Mouse (Mus musculus) spleen, embryonic (tissue): ENCODE results near the gene Tmem238.

Experiments used
- CTCF ChIA-PET: fragments of 350-600 bp; sonication (Branson Sonifier 250); formaldehyde crosslinking; loops from one replicate; lab custom pipeline; 2022; lab: Charles Lee

The Tmem238 gene

DNA sequence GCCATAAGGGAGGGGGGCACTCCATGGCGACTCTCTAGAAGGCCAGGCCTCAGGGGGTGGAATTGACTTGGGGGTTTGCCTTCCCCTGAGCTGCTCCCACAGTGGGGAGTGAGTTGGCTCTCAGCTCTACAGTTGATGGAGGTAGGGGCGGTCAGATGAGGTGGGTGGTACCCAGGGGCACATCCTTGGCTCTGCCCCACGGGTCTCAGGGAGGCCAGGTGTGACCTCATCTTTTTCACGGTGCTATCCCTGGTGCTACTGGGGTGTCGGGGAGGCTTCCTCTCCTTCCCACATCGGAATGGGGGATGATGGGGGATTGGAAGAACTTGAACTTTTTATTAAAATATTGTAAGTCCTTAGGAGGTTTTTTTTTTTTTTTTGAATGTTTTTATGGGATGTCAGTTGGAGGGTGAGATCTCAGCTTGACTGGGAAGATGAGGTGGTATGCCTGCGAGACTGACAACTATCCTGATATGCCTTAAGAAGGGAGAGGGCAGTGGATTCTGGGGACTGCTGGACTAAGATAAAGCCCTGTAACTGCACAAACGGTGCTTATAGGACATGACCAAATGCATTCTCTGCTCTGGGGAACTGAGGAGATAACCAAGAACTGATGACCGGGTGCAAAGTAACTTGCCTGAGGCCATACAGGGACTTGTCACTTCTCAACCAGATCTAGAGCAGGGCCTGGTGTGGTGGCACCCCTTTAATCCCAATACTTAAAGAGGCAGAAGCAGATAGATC is 42.1 kb downstream of the Tmem238 start:
- CTCF ChIA-PET = interaction anchor here (0.6 kb wide), 1 partner anchor 309 kb away, joined by 3 read pairs; no protein-coding TSS in a partner anchor

DNA sequence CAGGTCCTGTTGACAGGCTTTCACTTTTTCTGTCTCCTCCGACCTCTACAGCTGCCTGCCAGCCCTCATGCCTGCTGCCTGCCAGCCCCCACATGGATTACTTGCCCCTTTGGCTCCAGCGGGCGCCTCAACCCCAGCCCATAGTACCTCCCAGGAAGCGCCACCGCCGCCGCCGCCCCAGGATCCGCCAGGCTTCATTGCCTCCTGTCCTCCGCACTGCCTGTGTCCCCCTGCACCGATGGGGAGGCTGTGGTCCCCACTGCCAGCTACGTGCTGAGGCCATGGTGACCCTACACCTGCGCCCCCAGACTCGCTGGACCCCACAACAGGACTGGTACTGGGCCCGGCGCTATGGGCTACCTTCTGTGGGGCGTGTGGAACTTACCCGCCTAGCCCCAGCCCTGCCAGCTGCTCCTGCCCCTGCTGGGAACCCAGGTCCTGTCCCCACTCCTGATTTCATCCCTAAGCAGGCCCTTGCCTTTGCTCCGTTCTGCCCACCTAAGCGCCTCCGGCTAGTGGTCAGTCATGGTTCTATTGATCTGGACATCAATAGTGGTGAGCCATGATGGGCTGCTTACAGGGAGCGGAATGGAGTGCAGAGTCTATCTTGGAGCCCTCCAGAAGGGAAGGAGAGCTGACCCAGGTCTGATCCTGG is 43.0 kb downstream of the Tmem238 start:
- CTCF ChIA-PET = no interaction called here

DNA sequence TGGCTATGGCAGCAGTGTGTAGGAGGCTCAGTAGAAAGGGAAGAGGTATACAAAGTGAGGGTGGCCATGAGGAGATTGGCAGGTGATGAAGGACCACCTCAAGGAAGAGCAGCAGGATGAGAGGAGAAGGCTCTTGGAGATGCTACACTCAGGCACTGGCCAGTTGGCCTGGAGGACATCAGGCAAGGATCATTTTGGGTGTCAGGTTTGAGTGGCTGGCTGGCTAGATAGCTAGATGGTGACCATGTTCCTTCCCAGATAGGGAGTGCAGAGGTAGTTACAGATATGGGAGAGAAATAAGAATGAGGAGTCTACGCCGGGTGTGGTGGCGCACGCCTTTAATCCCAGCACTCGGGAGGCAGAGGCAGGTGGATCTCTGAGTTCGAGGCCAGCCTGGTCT is 44.6 kb downstream of the Tmem238 start:
- CTCF ChIA-PET = no interaction called here

DNA sequence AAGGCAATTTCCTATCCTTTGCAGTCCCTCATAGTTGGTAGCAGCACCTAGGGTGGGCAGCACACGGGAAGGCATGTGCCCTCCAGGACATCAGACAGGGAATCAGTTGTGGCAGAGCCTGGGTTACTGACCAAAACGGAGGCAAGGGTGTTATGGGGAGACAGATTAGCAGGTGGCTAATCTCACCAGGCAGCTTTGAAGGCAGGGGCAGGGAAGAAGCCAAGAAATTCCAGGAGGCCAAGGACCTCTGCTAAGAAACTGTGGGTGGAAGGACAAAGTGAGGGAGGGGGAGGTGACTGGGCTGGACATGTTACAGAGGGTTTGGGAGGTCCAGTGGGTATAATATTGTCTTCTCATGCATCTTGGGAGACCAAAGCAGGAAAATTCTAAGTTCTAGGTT is 46.1 kb downstream of the Tmem238 start:
- CTCF ChIA-PET = no interaction called here

DNA sequence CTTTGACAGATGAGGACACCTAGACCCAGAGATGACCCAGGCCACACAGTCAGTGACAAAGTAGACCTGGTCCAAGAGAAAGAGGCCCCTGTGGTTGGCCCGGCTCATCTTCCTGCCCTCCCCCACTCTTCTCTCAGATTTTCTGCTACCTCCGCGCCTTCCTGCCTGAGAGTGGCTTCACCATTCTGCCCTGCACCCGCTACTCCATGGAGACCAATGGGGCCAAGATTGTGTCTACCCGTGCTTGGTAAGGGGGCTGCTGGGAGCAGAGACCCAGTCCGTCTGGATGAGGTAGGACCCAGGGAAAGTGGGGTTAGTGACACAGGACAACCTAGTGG is 47.0 kb downstream of the Tmem238 start:
- CTCF ChIA-PET = no interaction called here

DNA sequence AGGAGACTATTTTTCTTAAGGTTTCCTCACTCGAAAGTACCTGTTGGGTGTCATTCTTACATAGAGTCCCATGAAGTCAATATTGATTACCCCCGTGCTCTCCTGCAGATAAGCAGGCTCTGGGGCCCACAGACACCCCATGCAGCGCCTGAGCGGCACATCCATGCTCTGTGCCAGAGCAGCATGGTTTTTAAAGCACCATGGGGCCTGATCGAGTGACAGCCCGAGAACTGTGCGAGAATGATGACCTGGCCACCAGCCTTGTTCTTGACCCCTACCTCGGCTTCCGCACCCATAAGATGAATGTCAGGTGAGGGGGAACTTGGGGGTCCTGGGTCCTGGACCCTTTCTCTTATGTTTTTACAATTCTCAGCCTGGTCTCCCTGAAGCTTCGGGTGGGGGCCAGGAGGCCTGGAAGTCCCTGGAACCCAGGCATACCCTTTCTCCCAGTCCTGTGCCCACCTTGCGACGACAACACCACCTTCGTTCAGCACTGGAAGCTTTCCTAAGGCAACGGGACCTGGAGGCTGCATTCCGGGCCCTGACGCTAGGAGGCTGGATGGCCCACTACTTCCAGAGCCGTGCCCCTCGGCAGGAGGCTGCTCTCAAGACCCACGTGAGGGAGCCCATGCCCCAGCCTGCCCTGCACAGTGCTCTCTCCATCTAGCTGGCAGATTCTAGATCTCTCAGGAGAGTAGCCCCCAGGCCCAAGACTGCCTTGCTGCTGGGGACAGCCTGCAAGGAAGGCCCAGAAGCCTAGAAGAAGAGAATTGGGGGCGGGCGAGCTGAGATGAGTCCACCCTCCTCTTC is 47.6 kb downstream of the Tmem238 start:
- CTCF ChIA-PET = no interaction called here

DNA sequence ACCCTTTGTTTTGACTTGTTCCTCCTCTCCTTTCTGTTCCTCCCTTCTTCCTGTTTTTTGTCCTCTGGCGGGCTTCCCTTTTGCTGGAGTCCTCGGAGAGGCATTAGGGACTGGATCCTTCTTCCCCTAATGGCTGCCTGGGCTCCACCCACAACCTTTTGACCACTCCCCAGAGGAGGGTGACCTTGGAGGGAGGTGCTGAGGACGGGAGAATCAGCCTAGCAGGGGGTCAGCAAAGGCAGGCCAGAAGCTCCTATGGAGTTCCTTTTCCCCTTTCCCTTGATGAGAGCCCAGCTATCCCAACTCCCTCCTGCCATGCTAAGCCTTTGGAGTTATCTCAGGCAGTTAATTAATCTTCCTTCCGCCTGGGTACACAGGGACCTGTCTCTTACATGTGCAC is 48.3 kb downstream of the Tmem238 start:
- CTCF ChIA-PET = no interaction called here

DNA sequence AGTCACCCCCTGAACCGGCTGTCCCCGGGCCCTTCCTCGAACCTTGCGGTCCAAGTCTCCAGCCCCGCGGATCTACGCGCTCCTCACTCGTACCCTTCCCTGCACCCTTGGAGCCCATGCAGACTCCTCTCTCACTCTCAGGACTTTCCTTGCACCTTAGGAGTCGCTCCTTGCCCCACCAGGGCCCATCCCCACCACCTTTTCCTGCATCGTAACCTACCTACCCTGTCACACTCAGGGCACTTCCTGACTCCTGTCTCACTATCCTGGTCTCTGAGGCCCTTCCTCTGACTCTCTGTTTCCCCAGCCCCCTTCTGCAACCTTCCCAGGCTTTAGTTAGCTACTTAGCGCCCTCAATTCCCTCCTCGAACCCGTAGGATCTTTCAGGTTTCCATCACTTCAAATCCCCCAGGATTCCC is 49.1 kb downstream of the Tmem238 start:
- CTCF ChIA-PET = interaction anchor here (0.9 kb wide), 1 partner anchor 26 kb away, joined by 3 read pairs; no protein-coding TSS in a partner anchor

DNA sequence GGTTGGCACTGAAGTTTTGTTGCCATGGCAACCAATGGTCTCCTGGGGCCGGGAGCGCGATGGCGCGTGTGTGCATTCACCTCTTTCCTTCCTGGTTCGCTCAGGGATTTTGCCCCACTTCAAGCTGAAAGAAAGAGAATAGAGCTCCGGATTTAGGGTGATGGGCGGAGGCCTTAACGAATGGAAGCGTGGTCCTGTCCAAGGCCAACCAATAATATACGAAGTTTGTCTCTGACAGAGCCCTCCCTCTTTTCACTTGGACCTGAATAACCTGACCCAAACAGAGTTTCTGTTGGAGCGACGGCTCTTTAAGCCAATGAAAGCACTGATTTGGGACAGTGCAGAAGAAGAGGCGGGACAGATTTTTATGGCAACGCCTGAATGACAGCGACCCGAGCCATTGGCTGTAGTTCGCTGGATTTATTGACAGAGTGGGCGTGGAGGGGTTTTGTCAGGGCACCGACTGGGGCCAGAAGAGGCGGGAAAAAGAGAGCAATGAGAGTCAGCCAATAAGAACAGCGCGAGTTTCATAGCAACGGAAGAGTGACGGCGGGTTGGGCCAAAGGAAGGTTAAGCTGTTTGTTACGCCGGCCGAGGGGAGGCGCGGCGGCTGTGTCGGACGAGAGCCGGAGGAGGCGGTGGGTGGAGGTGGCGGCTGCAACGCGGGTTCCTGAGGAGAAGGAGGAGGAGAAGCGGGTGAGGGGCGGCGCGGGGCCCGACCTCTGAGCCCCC is 49.7 kb downstream of the Tmem238 start, which contains the start of gene Kmt5c:
Gene Kmt5c (plus strand): TSS at position 572 of the 732 bp plus-strand sequence.
- CTCF ChIA-PET = interaction anchor here (0.9 to 1.5 kb wide), 2 partner anchors 26 to 53 kb away, joined by 3 to 4 read pairs; partner anchors contain the start of gene Rpl28

DNA sequence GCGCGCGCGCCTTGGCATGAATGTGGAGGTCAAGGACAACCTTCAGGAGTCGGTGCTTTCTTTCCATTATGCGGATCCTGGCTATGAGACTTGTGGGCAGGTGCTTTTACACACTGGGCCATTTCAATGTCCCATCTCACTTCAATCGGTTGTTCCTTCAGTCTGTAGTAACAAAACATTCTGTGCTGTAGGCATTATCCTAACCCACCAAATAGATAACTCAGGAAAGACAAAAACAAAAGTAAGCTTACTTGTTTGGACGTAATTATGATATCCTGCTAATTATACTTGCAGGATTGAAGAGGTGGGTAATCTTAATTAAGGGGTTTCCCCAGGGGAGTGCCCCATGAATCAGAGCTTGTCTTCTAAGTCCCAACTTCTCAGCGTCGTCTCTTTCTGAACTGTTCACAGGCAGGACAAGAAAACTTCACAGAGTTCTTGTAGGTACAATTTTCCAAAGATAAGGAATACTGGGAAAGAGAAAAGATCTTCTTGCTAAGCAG is 50.4 kb downstream of the Tmem238 start:
- CTCF ChIA-PET = interaction anchor here (1.5 kb wide), 1 partner anchor 54 kb away, joined by 4 read pairs; the partner anchor contains the start of gene Rpl28
